Mouse (Mus musculus): ENCODE measurements around the gene Col25a1. TPM values are rescaled to one million over a fixed set of nuclear protein-coding genes. Genes with fewer than 3 reads are reported as not detected.

The Col25a1 gene
- polyA plus RNA-seq, 1 experiment from 2014 or later, result 2.0 TPM

DNA sequence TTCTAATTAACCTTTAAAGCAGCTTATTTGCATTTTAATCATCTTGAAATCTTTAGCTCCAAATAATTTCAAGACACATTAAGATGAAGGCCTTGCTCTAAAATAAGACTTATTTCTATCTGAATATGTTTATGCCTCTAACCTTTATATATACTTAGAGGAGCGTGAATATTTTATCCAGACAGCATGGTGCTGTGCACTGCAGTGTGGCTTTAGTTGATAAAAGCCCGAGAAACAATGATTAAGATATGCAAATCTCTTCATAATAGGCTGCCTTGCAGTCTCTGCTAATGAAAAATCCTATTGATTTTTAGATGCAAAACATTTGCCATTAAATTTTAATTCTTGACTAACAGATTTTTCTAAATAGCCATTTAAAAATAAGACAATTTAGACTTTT, 156.8 kb downstream of the Col25a1 start:
- H3K9ac ChIP-seq, result no peak overlapping the region
- H3K27ac ChIP-seq (replicated peaks), result no peak overlapping the region
- no peaks in the 10 kb centered on the region for H3K9me3 ChIP-seq
- H3K4me3 ChIP-seq, result no peak overlapping the region
- H3K36me3 ChIP-seq, result no peaks in the 10 kb centered on the region
- no peaks in the 10 kb centered on the region for H3K27me3 ChIP-seq (replicated peaks)
- no peak overlapping the region for H3K4me2 ChIP-seq
- peaks cover 4% of the 10 kb centered on the region for H3K4me1 ChIP-seq
- no peak for ATAC-seq (ENCODE audit: extremely low read depth, insufficient number of reproducible peaks, low FRiP score, low TSS enrichment)
- 66% methylated on average over 2 of the region's 2 CpGs for WGBS

DNA sequence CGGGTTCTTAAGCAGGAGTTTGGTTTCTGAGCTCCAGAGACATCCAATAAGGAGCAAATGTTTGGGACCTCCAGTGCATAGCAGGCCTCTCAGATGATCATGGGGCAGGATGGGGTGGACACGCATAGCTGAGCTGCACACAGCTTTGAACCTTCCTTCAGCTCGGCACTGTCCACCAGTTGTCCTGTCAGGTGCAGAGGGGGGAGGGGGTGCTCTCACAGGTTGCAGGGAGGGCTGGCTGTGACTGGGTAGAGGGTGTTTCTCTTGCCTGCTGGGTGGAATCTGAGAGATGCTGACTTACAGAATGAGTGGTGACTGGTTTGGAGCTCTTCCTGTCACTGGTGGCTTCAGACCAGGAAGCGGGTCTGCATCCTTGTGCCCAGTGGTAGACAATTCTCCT, 157.5 kb downstream of the Col25a1 start:
- H3K27me3 ChIP-seq (replicated peaks), result no peaks in the 10 kb centered on the region
- no peak overlapping the region for H3K27ac ChIP-seq (replicated peaks)
- WGBS, result 69% methylated on average over 4 of the region's 4 CpGs
- H3K36me3 ChIP-seq, result no peaks in the 10 kb centered on the region
- H3K9me3 ChIP-seq, result no peaks in the 10 kb centered on the region
- no peak for ATAC-seq (ENCODE audit: extremely low read depth, insufficient number of reproducible peaks, low FRiP score, low TSS enrichment)
- no peaks in the 10 kb centered on the region for H3K4me1 ChIP-seq
- no peak overlapping the region for H3K4me2 ChIP-seq
- no peak overlapping the region for H3K9ac ChIP-seq
- H3K4me3 ChIP-seq, result no peak overlapping the region

DNA sequence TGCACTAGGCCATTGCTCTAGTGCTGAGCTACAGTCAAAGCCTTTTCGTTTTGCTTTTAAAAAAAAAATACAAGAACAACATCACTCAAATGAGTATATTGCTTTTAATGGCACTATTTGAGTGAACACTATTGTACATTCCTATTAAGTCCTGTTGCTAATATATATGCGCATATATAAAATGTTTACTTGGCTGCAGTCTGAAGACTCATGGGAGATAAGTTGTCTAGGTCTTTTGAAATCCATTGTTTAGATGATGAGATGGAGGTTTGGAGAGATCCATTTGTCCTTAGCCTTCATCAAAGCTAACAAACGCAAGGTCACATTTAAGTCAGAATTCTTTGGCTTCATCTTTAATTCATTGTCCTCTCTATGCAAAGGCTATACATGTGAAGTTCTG, 157.9 kb downstream of the Col25a1 start:
- no peak for ATAC-seq (ENCODE audit: extremely low read depth, insufficient number of reproducible peaks, low FRiP score, low TSS enrichment)
- H3K4me1 ChIP-seq, result no peaks in the 10 kb centered on the region
- H3K36me3 ChIP-seq, result no peaks in the 10 kb centered on the region
- H3K27ac ChIP-seq (replicated peaks), result no peak overlapping the region
- no peaks in the 10 kb centered on the region for H3K9me3 ChIP-seq
- no peak overlapping the region for H3K4me2 ChIP-seq
- H3K4me3 ChIP-seq, result no peak overlapping the region
- WGBS, result 83% methylated on average over 3 of the region's 3 CpGs
- no peak overlapping the region for H3K9ac ChIP-seq
- no peaks in the 10 kb centered on the region for H3K27me3 ChIP-seq (replicated peaks)

DNA sequence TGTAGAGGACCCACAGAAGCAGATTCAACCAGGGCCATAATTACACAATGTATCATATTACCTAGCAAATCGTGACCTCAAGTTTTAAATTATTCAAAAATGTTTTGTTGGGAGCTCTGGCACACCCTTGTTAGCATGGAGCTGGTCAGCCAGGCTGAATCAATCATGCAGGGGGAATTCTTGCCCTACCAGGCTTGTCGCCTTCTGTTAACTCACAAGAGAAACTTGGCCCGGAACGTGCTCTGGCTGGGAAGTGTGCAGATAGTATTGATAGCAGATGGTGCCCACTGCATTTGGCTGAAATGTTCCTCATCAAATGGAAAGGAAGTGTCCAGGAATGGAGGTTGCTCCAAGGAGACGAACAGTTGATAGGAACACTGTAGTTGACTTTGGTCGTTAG, 158.9 kb downstream of the Col25a1 start:
- no peaks in the 10 kb centered on the region for H3K36me3 ChIP-seq
- H3K9ac ChIP-seq, result no peak overlapping the region
- no peak overlapping the region for H3K4me2 ChIP-seq
- H3K27me3 ChIP-seq (replicated peaks), result no peaks in the 10 kb centered on the region
- H3K4me1 ChIP-seq, result no peaks in the 10 kb centered on the region
- no peaks in the 10 kb centered on the region for H3K9me3 ChIP-seq
- 63% methylated on average over 6 of the region's 6 CpGs for WGBS
- H3K4me3 ChIP-seq, result no peak overlapping the region
- no peak for ATAC-seq (ENCODE audit: extremely low read depth, insufficient number of reproducible peaks, low FRiP score, low TSS enrichment)
- no peak overlapping the region for H3K27ac ChIP-seq (replicated peaks)

DNA sequence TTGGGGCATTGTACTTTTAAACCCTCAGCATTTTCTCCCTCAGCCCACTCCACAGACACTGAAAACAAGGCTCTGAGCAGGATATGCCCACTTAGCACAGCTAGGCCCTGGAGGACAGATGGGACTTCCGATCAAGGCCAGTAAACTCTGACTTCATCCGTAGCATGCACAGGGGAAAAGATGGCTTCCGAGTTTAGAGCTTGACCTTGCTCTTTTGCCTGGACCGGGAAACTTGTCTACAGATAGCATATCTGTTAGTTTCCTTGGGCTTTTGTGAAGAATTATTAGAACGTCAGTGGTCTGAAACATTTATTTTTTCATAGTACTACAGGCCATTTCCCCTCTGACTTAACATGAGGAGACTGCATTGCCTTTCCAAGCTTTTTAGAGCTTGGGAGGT, 159.4 kb downstream of the Col25a1 start:
- 62% methylated on average over 5 of the region's 5 CpGs for WGBS
- Histone ChIP-seq H3K27ac (replicated peaks) (no peak overlapping the region), H3K27me3 (replicated peaks) (no peaks in the 10 kb centered on the region), H3K4me3 (no peak overlapping the region), H3K9ac (no peak overlapping the region), H3K36me3 (no peaks in the 10 kb centered on the region), H3K4me2 (no peak overlapping the region), H3K9me3 (no peaks in the 10 kb centered on the region), H3K4me1 (no peaks in the 10 kb centered on the region)
- ATAC-seq (ENCODE audit: extremely low read depth, insufficient number of reproducible peaks, low FRiP score, low TSS enrichment), result no peak

DNA sequence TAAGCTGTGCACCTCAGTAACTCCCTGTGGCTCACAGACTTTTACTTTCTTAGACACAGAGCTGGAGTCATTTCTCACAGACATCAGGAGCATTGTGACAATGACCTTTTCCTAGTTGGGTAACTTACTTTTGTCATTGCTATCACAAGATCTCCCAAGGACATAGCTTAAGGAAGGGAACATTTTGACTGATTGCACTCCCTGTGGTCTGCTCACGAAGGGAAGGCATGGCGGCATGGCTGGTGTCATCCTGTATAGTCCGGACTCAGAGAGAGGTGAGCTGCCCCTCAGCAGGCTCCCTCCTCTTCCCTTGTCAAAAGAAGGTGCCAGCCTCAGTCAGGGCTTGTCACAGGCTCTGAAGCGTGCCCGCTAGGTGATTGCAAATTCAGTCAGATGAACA, 160.6 kb downstream of the Col25a1 start:
- Histone ChIP-seq H3K9ac (no peak overlapping the region), H3K9me3 (no peaks in the 10 kb centered on the region), H3K4me3 (no peak overlapping the region), H3K4me2 (no peak overlapping the region), H3K4me1 (no peaks in the 10 kb centered on the region), H3K27ac (replicated peaks) (no peak overlapping the region), H3K27me3 (replicated peaks) (no peaks in the 10 kb centered on the region), H3K36me3 (no peaks in the 10 kb centered on the region)
- no peak for ATAC-seq (ENCODE audit: extremely low read depth, insufficient number of reproducible peaks, low FRiP score, low TSS enrichment)
- whole genome bisulfite sequencing, result 79% methylated on average over 5 of the region's 5 CpGs

DNA sequence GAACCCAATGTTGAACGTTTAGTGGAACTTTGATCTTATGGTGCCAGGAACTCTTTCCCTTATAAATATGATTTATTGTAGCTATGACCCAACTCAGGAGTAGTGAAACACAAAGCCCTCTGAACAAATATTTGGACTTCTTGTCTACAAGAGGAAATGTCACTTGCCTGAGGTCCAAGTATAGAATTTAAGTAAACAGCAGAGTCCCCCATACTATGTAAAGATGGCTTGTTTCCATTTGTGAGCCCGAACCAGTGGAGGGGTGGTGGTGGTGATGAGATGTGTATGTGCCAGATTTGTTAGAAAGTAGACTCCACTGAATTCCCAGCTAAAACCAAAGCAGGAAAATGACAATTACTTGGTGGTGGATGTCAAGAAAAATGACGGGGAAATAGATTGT, 169.2 kb downstream of the Col25a1 start:
- no peaks in the 10 kb centered on the region for H3K36me3 ChIP-seq
- no peak overlapping the region for H3K9ac ChIP-seq
- H3K9me3 ChIP-seq, result no peaks in the 10 kb centered on the region
- no peak overlapping the region for H3K4me3 ChIP-seq
- no peak overlapping the region for H3K27ac ChIP-seq (replicated peaks)
- H3K4me2 ChIP-seq, result no peak overlapping the region
- no peaks in the 10 kb centered on the region for H3K27me3 ChIP-seq (replicated peaks)
- 67% methylated on average over 3 of the region's 3 CpGs for WGBS
- peaks cover 6% of the 10 kb centered on the region; the same call in 1 of the 2 replicates for H3K4me1 ChIP-seq
- ATAC-seq (ENCODE audit: extremely low read depth, insufficient number of reproducible peaks, low FRiP score, low TSS enrichment), result no peak

DNA sequence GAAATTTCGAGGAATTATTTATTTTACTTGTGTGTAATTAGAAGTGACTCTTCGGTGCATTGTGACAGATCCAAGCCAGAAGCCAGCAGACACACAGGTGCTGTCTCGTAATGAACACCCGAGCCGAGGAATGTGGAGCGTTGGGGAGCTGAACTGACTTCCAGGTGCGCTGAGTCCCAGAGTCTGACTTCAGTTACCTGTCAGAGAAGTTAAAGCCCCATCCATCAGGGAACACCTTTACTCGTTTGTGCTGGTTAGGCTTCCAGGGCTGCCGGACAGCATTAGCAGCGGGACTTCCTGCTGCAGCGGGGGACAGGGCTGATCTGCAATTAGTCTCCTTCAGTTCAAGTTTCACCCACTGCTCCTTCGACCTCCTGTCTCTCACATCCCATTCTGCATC, 172.3 kb downstream of the Col25a1 start:
- 65% methylated on average over 12 of the region's 12 CpGs for WGBS
- Histone ChIP-seq H3K27me3 (replicated peaks) (no peaks in the 10 kb centered on the region), H3K4me1 (peaks cover 9% of the 10 kb centered on the region; the same call in 1 of the 2 replicates), H3K4me2 (no peak overlapping the region), H3K9me3 (no peaks in the 10 kb centered on the region), H3K9ac (no peak overlapping the region), H3K36me3 (no peaks in the 10 kb centered on the region), H3K27ac (replicated peaks) (no peak overlapping the region), H3K4me3 (no peak overlapping the region)
- ATAC-seq (ENCODE audit: extremely low read depth, insufficient number of reproducible peaks, low FRiP score, low TSS enrichment), result no peak

DNA sequence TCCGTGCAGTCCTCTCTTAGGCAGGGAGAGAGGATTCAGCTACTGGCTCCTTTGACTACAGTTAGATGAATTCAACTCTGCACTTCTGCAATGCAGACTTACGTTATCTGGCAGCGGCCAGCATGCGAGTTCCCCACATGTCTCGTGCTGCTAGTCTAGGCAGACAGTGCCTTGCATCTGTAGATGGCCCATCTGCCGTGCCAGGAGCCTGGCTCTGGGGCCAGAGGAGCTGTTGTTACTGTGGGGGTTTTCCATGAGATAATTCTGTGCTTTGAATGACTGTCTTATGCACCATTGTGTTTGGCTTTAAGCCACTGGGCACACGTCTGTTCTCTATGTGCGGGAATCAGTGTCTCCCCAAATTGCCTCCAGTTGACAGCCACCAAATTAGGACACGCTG, 173.5 kb downstream of the Col25a1 start:
- Histone ChIP-seq H3K36me3 (no peaks in the 10 kb centered on the region), H3K27ac (replicated peaks) (no peak overlapping the region), H3K4me2 (no peak overlapping the region), H3K27me3 (replicated peaks) (no peaks in the 10 kb centered on the region), H3K4me1 (peaks cover 9% of the 10 kb centered on the region; the same call in 1 of the 2 replicates), H3K9ac (no peak overlapping the region), H3K9me3 (no peaks in the 10 kb centered on the region), H3K4me3 (no peak overlapping the region)
- WGBS, result 55% methylated on average over 9 of the region's 9 CpGs
- no peak for ATAC-seq (ENCODE audit: extremely low read depth, insufficient number of reproducible peaks, low FRiP score, low TSS enrichment)

GRCm38 (mm10) chr3:130305686-130306085, 174.4 kb downstream of the Col25a1 start:
- H3K9me3 ChIP-seq, result no peaks in the 10 kb centered on the region
- no peak overlapping the region for H3K27ac ChIP-seq (replicated peaks)
- no peak for ATAC-seq (ENCODE audit: extremely low read depth, insufficient number of reproducible peaks, low FRiP score, low TSS enrichment)
- no peaks in the 10 kb centered on the region for H3K27me3 ChIP-seq (replicated peaks)
- H3K9ac ChIP-seq, result no peak overlapping the region
- H3K4me1 ChIP-seq, result peaks cover 14% of the 10 kb centered on the region
- no peaks in the 10 kb centered on the region for H3K36me3 ChIP-seq
- 63% methylated on average over 9 of the region's 9 CpGs for WGBS
- no peak overlapping the region for H3K4me2 ChIP-seq
- no peak overlapping the region for H3K4me3 ChIP-seq

DNA sequence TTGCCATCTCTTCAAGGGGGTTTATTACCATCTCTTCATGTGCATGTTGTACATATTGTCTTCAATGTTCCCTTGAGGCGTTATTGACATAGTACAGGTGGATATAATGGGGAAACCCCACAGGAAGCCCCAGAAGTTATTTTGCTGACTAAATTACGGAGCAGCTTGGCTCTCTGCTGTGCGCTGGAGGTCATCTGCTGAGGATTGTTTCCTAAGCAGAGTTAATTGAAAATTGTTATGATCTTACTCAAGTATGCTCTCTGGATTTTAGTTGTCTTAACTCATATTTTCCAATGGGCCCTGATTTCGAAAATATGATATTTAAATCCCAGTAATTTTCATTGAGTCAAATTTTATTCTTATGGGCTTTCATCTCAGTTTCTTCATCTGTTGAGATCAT, 178.0 kb downstream of the Col25a1 start:
- Histone ChIP-seq H3K4me1 (peaks cover 17% of the 10 kb centered on the region), H3K27ac (replicated peaks) (no peak overlapping the region), H3K9ac (no peak overlapping the region), H3K27me3 (replicated peaks) (no peaks in the 10 kb centered on the region), H3K4me2 (no peak overlapping the region), H3K36me3 (no peaks in the 10 kb centered on the region), H3K4me3 (no peak overlapping the region), H3K9me3 (no peaks in the 10 kb centered on the region)
- WGBS, result 76% methylated on average over 4 of the region's 4 CpGs
- ATAC-seq (ENCODE audit: extremely low read depth, insufficient number of reproducible peaks, low FRiP score, low TSS enrichment), result no peak

GRCm38 (mm10) chr3:130310694-130311305, 179.5 kb downstream of the Col25a1 start:
- no peak for ATAC-seq (ENCODE audit: extremely low read depth, insufficient number of reproducible peaks, low FRiP score, low TSS enrichment)

More at GRCm38 (mm10) chr3:130310694-130311305, 179.5 kb downstream of the Col25a1 start:
- no peak overlapping the region for H3K4me3 ChIP-seq
- 53% methylated on average over 14 of the region's 14 CpGs for WGBS
- no peak overlapping the region for H3K27ac ChIP-seq (replicated peaks)
- H3K9ac ChIP-seq, result no peak overlapping the region
- no peaks in the 10 kb centered on the region for H3K27me3 ChIP-seq (replicated peaks)
- H3K4me1 ChIP-seq, result peaks cover 12% of the 10 kb centered on the region; the same call in 1 of the 2 replicates
- no peaks in the 10 kb centered on the region for H3K9me3 ChIP-seq
- no peaks in the 10 kb centered on the region for H3K36me3 ChIP-seq
- H3K4me2 ChIP-seq, result no peak overlapping the region
